Mouse (Mus musculus): ENCODE data around the gene Rnf216.
A peak's percentile ranks its signal among the peaks of the same experiment; 100 is the strongest.

Rnf216 gene

DNA sequence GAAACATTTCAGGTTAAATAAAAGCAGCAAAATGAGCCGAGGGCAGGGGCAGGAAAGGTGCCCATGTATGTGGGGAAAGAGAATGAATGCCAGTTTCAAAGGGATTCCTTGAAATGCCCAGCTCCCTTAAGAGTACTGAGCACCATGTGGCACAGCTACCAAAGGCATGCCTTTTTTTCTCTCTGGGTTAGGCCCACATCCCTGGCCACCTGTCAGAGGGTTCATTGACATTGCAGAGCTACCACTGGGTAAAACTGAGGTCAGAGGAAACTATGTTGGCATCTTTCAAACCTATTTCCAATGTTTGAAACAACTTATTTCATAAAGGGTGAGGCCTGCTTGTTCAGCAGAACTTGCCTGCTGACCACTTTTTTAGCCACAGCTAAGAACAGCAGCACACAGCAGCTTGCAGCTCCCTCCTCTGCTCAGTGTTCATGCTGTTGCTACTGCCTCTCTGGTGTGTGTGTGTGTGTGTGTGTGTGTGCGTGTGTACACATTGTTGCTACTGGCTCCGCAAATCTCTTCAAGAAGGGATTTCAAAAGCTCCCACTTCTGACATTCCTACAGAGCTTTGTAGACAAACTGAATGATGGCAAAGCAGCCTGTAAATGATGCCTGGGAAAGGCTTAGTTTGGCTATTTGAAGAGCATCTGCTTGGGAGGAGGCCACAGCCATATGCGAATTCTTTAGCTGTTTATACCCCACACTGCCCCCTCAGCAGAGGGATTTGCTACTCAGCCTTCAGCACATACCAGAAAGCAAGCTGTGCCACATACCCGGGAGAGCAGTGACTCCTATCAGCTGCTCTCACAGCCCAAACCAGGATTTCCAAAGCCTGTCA, 59.4 kb downstream of the Rnf216 start:
- DNase-seq (ENCODE audit: low spot score in 2 of 2), result no peak

DNA sequence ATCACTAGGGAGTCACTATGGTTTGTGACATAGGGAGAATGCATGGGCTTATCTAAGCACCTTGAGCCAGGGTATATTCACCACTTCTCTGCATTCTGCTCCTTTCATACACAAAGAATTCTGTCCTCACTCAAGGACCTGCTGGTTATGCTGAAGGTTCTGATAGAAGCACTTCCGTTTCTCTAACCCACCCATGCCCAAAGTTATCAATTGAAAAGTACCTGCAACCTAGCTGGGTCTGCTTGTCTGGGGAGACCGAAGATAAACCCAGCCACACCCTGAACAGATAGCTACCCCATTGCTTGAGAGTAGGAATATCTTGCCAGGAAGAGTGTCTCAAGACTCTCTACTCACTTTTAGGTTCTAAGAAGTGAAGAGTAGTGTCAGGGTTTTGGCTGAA, 60.1 kb downstream of the Rnf216 start:
- no peak for DNase-seq (ENCODE audit: low spot score in 2 of 2)

DNA sequence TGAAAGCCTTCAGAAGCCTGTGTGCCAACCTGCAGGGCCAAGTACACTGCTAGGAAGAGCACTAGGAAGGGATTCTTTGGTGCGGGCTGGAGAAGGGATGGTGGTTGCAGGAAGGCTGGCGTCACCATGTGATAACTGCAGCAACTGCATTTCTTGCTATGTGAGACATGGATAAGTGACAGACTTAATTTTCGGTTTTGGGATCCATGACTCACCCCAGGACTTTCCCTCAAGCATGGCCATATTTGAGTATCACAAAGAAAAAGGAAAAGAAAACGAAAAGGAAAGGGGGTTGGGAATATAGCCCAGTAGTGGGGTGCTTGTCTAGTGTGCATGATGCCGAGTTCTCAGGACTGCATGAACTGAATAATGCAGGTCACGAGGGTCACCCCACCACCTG, 60.9 kb downstream of the Rnf216 start:
- no peak for DNase-seq (ENCODE audit: low spot score in 2 of 2)

DNA sequence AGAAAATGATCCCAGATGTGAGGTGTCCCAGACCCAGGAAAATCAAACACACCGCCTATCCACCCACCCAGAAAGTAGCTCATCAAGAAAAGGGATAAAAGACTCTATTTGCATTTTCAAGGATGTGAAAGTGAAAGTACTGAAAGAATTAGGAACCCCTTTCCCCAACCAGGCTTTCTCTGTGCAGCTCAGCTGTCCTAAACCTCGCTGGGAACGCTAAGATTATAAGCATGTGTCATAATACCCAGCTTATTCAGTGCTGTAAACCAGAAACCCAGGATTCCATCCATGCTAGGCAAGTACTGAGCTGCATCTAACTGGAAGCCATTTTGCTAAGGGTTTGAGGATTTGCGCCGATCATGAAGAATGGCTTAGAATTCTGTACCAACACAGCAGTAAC, 62.5 kb downstream of the Rnf216 start:
- no peak for DNase-seq (ENCODE audit: low spot score in 2 of 2)

DNA sequence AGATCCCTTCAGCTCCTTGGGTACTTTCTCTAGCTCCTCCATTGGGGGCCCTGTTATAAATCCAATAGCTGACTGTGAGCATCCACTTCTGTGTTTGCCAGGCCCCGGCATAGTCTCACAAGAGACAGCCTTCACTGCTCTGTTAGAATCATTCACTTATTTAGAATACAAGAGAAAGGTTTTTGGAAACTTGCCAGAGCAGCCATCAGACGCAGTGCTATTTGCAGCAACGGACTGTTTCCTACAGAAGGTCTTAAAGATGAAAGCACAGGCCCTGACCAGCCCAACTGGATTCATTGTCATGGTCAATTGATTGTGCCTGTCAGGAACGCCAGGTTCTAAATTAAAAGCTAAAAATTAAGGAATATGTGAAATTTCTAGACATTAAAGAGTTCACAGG, 63.0 kb downstream of the Rnf216 start:
- DNase-seq (ENCODE audit: low spot score in 2 of 2), result no peak

DNA sequence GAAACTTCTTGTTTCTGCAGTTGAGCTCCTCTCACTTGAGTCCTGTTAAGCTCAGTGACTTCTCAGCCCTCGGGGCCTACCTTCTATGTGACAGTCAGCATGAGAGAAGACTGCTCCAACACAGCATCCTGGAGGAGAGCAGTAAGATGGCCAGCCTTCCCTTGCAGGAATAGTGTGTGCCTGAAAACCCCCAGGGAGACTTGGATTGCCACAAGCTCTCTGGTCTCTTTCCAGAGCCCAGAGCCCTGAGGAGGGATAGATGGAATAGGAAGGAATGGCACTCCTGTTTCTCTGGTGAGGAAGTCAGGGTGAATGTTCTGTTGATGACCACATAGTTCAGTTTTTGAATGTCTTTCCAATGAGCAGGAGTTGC, 63.8 kb downstream of the Rnf216 start:
- no peak for DNase-seq (ENCODE audit: low spot score in 2 of 2)

DNA sequence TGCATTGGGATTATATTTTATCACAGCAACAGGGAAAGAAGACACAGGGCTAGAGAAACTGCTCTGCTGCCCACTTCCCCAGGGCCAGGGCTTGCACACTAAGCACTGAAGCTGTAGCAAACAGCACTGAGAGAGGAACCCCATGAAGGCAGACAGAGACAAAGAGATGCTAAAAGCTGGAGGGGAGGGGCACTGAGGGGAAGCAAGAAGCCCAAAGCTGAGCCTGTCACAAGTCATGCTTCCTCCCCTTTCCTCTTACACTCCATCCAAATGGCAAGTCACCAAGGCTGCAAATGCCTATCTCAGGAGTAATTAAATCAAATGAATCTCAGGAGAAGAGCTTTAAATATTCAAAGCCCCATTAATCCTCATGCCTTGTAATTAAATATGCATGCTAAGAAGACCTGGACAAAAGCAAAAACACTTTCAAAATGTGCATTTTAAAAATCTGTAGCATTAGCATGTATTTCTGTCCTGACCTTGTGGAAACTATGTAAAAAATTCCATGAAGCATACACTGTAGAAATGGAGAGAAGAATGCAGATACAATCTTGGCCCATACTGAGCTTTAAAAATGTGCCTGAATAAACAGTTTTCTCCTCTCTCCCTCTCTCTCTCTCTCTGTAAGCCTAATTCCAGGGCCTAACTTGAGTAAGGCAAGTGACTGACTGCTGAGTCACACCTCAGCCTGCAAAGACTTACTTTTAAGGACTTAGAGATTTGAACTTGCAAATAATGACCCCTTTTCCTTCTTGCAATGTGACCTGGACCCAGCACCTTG, 64.4 kb downstream of the Rnf216 start:
- DNase-seq (ENCODE audit: low spot score in 2 of 2), result peak; percentile 57 to 60

DNA sequence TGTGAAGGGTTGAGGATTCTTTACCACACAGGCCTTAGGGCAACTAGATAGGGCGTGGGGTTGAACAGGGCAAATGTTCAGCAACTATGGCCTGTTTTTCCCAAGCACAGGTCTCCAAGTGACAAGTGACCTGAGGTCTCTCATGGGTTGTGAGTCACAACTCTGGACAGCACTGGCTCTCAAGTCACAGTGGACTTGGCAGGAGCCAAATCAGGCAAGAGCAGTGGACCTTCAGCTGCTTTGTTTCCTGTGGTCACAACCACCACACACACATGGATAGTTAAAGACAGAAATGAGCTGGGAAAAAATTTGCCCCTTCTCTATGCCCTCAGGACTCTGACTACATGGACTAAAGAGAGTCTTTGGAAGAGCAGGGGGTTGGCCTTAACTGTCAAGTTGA, 65.2 kb downstream of the Rnf216 start:
- DNase-seq (ENCODE audit: low spot score in 2 of 2), result no peak

DNA sequence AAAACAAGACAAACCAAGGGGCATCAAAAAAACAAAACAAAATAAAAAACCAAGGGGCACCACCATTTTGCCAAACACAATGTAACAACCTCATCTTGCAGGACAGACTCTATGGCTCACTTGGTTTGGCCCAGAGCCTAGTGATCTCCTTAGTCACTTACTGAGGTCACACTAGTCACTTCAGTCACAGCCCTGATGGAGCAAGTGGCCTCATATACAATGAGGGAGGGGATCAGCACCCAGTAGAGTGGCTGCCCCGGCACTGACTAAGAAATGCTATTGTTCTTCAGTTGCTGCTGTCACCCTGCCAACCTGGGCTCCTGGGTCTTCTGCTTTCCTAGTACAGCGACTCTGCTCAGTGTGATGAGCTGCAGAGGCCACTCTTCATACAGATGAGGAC, 68.9 kb downstream of the Rnf216 start:
- no peak for DNase-seq (ENCODE audit: low spot score in 2 of 2)

DNA sequence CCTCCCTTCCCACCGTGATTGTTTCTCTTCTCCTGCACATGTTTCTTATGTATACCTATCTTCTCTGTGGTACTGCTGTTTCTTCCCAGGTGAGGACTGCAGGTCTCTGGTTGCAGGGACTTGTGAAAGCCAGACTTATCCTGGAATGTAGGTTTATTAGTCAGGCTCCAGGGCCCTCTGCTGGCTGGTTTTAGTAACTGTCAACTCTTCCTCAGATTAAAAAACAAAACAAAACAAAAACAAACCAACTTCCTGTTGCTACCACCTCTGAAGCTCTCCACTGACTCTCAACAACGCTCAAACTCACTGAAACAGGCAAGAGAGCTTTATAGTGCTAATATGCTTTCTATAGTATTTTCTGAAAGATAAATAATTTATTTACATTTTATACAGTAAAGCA, 69.5 kb downstream of the Rnf216 start:
- no peak for DNase-seq (ENCODE audit: low spot score in 2 of 2)

DNA sequence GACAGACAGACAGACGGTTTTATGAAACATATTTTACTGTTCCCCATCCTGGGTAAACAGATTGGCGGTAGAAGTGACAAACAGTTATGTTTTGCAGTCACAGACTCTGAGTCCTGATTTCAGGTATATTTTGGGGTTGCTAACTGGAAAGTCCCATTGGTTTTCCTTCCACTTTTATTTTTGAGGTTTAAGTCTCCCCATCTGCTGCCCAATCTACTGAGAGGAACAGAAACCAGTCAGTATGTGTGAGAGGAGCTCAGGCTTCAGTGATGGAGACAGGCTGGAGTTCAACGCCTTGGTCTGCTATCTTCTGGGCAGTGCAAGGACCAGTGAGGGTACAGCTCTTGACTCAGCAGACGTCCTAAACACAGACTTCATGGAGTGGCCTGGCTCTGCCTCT, 74.0 kb downstream of the Rnf216 start:
- peak; percentile 48 to 65 for DNase-seq (ENCODE audit: low spot score in 2 of 2)

DNA sequence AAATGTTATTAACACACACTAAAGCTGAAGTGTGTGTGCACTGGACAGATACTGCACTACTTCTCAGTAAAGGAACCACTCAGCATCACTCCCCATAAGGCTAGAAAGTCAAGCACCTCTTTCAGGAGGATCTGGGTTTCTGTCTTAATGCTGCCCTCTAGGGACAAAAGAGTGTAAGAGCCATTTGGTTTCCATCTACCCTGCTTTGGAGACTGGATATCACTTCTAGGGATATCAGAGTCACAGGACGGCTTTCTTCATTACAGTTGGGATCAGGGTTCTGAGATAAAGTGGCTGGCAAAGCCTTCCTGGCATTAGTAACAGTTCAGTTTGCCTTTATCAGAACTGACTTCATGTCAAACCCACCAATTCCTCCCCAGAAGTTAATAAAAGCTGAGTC, 75.6 kb downstream of the Rnf216 start:
- DNase-seq (ENCODE audit: low spot score in 2 of 2), result peak; percentile 49 to 69

DNA sequence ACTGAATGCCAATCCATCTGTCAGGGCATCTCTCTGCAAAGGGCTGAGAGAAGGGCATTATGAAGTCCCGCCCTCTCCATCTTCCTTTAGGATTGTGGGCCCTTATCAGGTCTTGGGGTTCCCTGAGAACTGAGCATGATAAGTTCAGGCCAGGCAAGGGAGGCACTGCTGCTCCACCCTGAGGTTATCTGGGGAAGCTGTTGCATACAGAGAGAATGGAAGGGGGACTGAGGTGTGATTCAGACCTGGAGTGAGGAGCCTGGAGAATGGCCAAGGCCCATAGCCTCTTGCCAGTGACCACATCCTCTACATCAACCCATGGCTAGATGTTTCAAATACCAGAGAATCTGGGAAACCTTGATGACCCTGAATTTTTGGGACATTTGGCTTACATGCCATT, 76.7 kb downstream of the Rnf216 start:
- DNase-seq (ENCODE audit: low spot score in 2 of 2), result no peak

DNA sequence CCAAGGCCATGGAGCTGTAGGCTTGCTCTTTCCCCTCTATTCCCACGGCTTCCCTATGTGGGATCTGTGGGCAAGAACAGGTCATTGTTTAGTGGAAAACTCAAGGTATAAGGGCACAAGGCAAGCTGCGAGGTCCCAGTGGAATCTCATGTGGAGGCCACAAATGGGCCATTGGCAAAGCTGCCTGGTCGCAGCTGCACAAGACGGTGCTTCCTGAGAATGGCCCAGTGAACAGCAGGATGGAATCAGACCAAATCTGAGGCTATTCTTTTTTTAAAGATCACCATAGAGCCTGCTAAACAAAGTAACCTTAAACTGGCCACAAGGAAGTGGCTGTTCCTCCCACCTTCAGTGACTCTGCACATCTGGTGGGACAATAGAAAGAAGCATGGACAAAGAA, 77.5 kb downstream of the Rnf216 start:
- DNase-seq (ENCODE audit: low spot score in 2 of 2), result no peak

DNA sequence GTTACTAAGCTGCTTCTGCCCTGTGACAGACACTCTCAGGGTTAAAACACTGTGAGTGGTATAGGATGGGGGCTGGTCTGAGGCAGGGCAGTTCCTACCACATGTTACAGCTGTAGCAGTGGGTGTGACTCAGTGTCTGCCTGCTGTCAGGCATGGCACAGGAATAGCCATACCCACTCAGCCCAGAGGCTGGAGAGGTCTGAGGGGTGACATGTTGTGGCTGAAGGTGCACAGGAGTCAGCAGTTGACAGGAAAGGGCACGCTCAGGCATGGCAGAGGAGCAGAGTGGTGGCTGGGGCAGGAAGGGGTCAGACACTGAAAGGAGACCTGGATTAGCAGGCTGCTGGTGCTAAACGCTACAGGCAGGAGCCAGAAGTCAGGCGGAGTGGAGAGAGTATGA, 78.7 kb downstream of the Rnf216 start:
- DNase-seq (ENCODE audit: low spot score in 2 of 2), result no peak

DNA sequence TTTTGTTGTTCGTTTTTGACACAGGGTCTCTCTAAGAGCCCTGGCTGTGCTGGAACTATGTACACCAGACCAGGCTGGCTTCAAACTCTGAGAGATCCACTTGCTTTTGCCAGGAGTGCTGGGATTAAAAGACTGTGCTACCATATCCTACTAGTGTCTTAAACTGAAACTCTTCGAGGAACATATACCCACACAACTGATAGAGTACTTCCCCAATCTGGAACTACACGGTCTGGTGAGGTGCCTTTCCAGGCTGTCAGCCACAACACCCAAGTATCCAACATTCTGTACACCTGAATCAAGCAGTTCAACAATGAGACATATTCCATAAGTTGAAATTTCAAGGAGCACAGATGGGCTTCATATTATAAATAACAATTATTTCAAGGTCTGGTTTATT, 79.5 kb downstream of the Rnf216 start:
- DNase-seq (ENCODE audit: low spot score in 2 of 2), result no peak

DNA sequence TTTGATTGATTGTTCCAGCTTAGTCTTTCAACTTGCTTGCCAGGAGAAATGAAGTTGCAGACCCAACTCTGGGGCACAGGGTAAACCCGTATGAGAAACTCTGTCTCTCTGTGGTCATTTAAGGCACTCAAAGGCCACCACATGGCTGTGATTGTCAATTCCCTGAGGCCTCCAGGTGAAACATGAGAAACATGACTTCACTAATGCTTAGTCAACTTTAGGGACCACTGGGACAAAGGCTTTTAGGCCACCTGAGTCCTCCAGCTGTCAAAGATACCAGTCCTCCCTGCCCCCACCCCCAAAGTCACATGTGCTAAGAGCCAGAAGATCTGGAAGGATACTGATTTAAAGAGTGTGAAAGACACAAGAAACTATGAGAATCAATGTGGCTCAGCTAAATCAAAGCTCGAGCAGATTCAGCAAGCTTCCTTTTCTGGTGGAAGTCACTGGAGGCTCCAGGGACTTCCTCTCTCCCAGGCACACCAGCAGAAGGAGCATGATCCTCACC, 80.1 kb downstream of the Rnf216 start:
- no peak for DNase-seq (ENCODE audit: low spot score in 2 of 2)

DNA sequence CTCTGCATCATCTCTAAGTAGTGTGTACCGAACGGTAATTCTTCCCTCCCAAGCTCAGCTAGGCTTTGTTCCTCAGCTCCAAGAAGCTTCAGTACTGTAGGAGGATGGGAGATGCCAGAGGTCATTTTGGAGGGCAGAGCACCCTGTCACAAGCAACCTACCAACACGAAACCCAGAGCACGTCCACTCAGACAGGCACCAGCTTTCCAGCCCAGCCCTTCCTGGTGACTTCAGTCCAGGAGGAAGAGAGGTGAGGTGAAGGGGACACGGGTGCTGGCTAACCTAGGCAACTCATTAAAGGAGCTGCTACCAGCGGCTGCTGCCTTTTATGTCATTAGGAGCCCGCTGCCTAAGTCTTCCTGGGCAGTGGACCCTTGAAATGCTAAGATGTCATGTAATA, 81.1 kb downstream of the Rnf216 start:
- no peak for DNase-seq (ENCODE audit: low spot score in 2 of 2)

DNA sequence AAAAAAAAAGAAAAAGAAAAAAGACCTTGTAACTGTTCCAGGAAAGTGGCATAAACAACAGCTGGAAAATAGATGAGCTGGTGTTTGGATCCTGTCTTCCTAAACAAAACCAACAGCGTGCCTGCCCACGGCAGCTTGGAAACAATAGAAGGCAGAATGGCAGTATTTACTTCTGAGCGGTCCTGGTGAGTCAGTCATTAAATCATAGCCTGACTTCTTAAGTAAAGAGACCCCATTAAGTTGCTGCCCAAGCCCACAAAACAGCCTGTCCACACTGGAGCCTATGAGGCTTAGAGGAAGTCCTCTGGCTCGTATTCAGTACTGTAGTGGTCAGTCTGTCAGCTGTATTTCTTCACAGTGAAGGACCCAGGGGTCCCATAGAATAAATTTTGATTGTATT, 81.6 kb downstream of the Rnf216 start:
- no peak for DNase-seq (ENCODE audit: low spot score in 2 of 2)

DNA sequence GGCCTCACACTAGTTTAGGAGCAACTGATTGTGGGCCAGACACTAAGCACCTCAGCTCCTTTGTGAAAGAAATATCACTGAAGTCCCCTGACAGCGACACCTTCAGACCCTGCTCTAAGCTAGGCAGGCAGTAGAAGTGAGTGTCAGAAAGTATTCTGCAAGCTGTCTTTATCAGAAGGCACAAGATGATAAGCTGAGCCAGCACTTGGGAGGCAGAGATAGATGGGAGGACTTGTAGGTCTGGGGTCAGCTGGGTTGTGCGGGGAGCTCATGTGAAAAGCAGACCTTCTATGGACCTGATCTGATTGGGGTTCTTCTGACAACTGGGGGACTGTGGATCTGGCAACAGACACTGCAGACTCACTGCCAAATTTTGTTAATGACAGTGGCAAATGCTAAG, 88.9 kb downstream of the Rnf216 start:
- DNase-seq (ENCODE audit: low spot score in 2 of 2), result no peak

DNA sequence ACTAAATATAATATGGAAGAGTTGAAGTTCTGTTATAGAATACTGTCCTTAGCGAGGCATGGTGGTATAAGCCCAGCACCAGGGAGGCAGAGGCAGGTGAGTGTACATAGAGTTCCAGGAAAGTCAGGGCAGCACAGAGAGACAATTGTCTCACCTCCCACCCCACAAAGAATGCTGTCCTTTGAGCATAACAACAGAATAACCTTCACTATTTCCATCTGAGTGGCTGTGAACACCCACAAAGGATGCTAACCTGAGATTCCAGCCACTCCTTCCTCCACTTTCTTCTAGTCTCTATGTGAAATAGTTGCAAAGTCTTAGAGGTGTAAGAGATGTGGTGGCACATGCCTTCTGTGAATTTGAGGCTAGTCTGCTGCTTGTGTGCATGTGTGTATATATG, 89.8 kb downstream of the Rnf216 start:
- DNase-seq (ENCODE audit: low spot score in 2 of 2), result no peak

DNA sequence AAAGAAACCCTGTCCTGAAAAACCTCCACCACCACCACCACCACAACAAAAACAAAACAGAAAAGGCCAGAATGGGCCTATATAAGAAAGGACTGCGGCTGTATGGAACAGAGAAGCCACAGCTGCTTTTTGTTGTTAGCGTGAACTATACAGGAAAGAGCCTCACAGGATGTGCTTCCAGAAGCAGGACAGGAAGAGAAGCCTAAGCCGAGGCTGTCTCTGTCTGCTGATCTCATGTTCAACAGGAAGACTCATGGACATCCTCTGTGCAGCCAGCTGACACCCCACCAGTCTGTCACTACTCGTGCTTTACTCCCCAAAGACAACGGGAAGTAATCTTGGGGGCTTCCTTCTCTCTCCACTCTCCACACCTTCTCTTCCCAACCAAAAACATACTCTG, 95.4 kb downstream of the Rnf216 start:
- DNase-seq (ENCODE audit: low spot score in 2 of 2), result no peak

DNA sequence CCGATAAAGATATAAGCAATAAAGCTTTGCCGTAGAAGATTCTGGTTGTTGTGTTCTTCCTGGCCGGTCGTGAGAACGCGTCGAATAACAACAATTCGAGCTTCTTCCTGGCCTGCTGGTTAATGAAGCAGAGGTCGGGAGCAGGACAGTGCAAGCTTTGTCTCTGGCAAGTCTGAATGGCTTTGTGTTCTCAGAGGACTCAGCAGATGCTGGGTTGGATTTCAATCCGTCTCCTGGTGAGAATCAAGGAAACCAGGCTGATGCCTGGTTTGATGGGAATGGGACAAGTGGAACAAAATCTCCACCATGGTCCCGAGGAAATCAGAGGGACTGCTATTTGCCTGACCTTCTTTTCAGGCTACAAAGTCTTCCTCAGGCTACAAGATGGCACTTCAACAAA, 103.4 kb downstream of the Rnf216 start:
- DNase-seq (ENCODE audit: low spot score in 2 of 2), result no peak
